Mouse (Mus musculus): ENCODE results near the gene Phykpl. TPM values are rescaled to one million over a fixed set of nuclear protein-coding genes. Genes with fewer than 3 reads are reported as not detected.
A peak's percentile ranks its signal among the peaks of the same experiment; 100 is the strongest.
"Not testable (repeated sequence)": the region's sequence is repeated elsewhere in the genome, so short reads cannot be mapped to it uniquely, and the experiment has no call there.

Gene Phykpl
- polyA plus RNA-seq, 1 experiment from 2014 or later = 16.4 TPM

- WGBS = 11% methylated on average over 15 of the region's 15 CpGs
- Histone ChIP-seq H3K4me3 (replicated peaks) (peak overlapping the region; percentile 99), H3K9ac (peak overlapping the region; percentile 100), H3K4me1 (peaks cover 36% of the 10 kb centered on the region), H3K27ac (peak overlapping the region; percentile 98), H3K4me2 (peak overlapping the region; percentile 75), H3K9me3 (no peaks in the 10 kb centered on the region), H3K36me3 (replicated peaks) (peaks cover 30% of the 10 kb centered on the region), H3K27me3 (no peaks in the 10 kb centered on the region)
- ATAC-seq (ENCODE audit: low FRiP score) = peak; percentile 70; the same call in 1 of the 2 replicates
Measured at GRCm38 (mm10) chr11:51607096-51607738, 22.7 kb downstream of the Phykpl start.

GRCm38 (mm10) chr11:51609266-51609909 lies 24.8 kb downstream of the Phykpl start:
- no peak for ATAC-seq (ENCODE audit: low FRiP score)
- no peak overlapping the region for H3K9ac ChIP-seq
- H3K27me3 ChIP-seq = peaks cover 3% of the 10 kb centered on the region; the same call in 1 of the 2 replicates
- H3K4me1 ChIP-seq = peaks cover 15% of the 10 kb centered on the region
- peaks cover 8% of the 10 kb centered on the region for H3K36me3 ChIP-seq (replicated peaks)
- no peak overlapping the region for H3K4me3 ChIP-seq (replicated peaks)
- WGBS = 86% methylated on average over 3 of the region's 3 CpGs
- no peak overlapping the region for H3K4me2 ChIP-seq
- H3K27ac ChIP-seq = no peak overlapping the region
- H3K9me3 ChIP-seq = no peaks in the 10 kb centered on the region

- H3K4me2 ChIP-seq; ATAC-seq (ENCODE audit: low FRiP score); H3K9me3 ChIP-seq; H3K36me3 ChIP-seq (replicated peaks); H3K27me3 ChIP-seq; H3K4me3 ChIP-seq (replicated peaks); H3K4me1 ChIP-seq; H3K27ac ChIP-seq; H3K9ac ChIP-seq: not testable (repeated sequence)
- 89% methylated on average over 5 of the region's 5 CpGs for WGBS
Measured at GRCm38 (mm10) chr11:51609940-51610339, 25.4 kb downstream of the Phykpl start.

- Histone ChIP-seq H3K4me2 (no peak overlapping the region), H3K27me3 (peaks cover 7% of the 10 kb centered on the region; the same call in 1 of the 2 replicates), H3K36me3 (replicated peaks) (no peaks in the 10 kb centered on the region), H3K4me3 (replicated peaks) (no peak overlapping the region), H3K27ac (no peak overlapping the region), H3K9ac (no peak overlapping the region), H3K9me3 (no peaks in the 10 kb centered on the region), H3K4me1 (peaks cover 10% of the 10 kb centered on the region)
- 80% methylated on average over 8 of the region's 8 CpGs for WGBS
- no peak for ATAC-seq (ENCODE audit: low FRiP score)
Measured at GRCm38 (mm10) chr11:51614256-51614655, 29.7 kb downstream of the Phykpl start.

GRCm38 (mm10) chr11:51615129-51615528 lies 30.6 kb downstream of the Phykpl start:
- 57% methylated on average over 7 of the region's 7 CpGs for WGBS
- Histone ChIP-seq H3K27ac (no peak overlapping the region), H3K9ac (peak overlapping the region; percentile 62), H3K4me3 (replicated peaks) (peak overlapping the region; percentile 29), H3K4me1 (peaks cover 12% of the 10 kb centered on the region), H3K36me3 (replicated peaks) (no peaks in the 10 kb centered on the region), H3K4me2 (peak overlapping the region; percentile 57), H3K27me3 (peaks cover 7% of the 10 kb centered on the region; the same call in 1 of the 2 replicates), H3K9me3 (no peaks in the 10 kb centered on the region)
- no peak for ATAC-seq (ENCODE audit: low FRiP score)

GRCm38 (mm10) chr11:51615601-51616000 lies 31.0 kb downstream of the Phykpl start:
- Histone ChIP-seq H3K4me1 (peaks cover 17% of the 10 kb centered on the region), H3K4me3 (replicated peaks) (peak overlapping the region; percentile 29), H3K27ac (0 out of 2 replicates have a peak overlapping the region, but pooled peaks have one; percentile 31), H3K36me3 (replicated peaks) (no peaks in the 10 kb centered on the region), H3K4me2 (peak overlapping the region; percentile 57), H3K9ac (peak overlapping the region; percentile 62), H3K9me3 (no peaks in the 10 kb centered on the region), H3K27me3 (peaks cover 7% of the 10 kb centered on the region; the same call in 1 of the 2 replicates)
- 0 out of 2 replicates have a peak, but pooled peaks have one; percentile 42 for ATAC-seq (ENCODE audit: low FRiP score)
- 4% methylated on average over 14 of the region's 14 CpGs for WGBS

- H3K4me3 ChIP-seq (replicated peaks); H3K27me3 ChIP-seq; H3K9me3 ChIP-seq; ATAC-seq (ENCODE audit: low FRiP score); H3K36me3 ChIP-seq (replicated peaks); H3K27ac ChIP-seq; H3K9ac ChIP-seq: not testable (repeated sequence)
- Histone ChIP-seq H3K4me2 (peak overlapping the region; percentile 57; the same call in 1 of the 2 replicates), H3K4me1 (peaks cover 22% of the 10 kb centered on the region)
- WGBS = 87% methylated on average over 7 of the region's 7 CpGs
Measured at GRCm38 (mm10) chr11:51616113-51616512, 31.6 kb downstream of the Phykpl start.

- H3K27ac ChIP-seq = no peak overlapping the region
- H3K9ac ChIP-seq = no peak overlapping the region
- H3K4me1 ChIP-seq = peaks cover 27% of the 10 kb centered on the region
- no peak overlapping the region for H3K4me2 ChIP-seq
- peaks cover 7% of the 10 kb centered on the region; the same call in 1 of the 2 replicates for H3K27me3 ChIP-seq
- H3K9me3 ChIP-seq = no peaks in the 10 kb centered on the region
- 7% methylated on average over 4 of the region's 4 CpGs for WGBS
- H3K36me3 ChIP-seq (replicated peaks) = peaks cover 14% of the 10 kb centered on the region
- no peak for ATAC-seq (ENCODE audit: low FRiP score)
- no peak overlapping the region for H3K4me3 ChIP-seq (replicated peaks)
Measured at GRCm38 (mm10) chr11:51617693-51618092, 33.1 kb downstream of the Phykpl start.

GRCm38 (mm10) chr11:51618894-51619408 lies 34.4 kb downstream of the Phykpl start:
- H3K4me3 ChIP-seq (replicated peaks) = peak overlapping the region; percentile 85
- H3K36me3 ChIP-seq (replicated peaks) = peaks cover 27% of the 10 kb centered on the region
- peaks cover 7% of the 10 kb centered on the region; the same call in 1 of the 2 replicates for H3K27me3 ChIP-seq
- H3K9ac ChIP-seq = peak overlapping the region; percentile 72; the same call in 1 of the 2 replicates
- H3K4me1 ChIP-seq = peaks cover 27% of the 10 kb centered on the region
- no peaks in the 10 kb centered on the region for H3K9me3 ChIP-seq
- H3K27ac ChIP-seq = no peak overlapping the region
- H3K4me2 ChIP-seq = peak overlapping the region; percentile 73
- ATAC-seq (ENCODE audit: low FRiP score) = peak; percentile 62
- 44% methylated on average over 8 of the region's 8 CpGs for WGBS

- WGBS = under 1% methylated on average over 51 of the region's 51 CpGs
- peak within 1 kb of the TSS; percentile 85 for H3K4me3 ChIP-seq (replicated peaks)
Measured at GRCm38 (mm10) chr11:51619409-51620060, 35.0 kb downstream of the Phykpl start, which contains the start of gene Nhp2. TSS of gene Nhp2 (plus strand) at chr11:51619735.

GRCm38 (mm10) chr11:51620084-51620483 lies 35.5 kb downstream of the Phykpl start:
- Histone ChIP-seq H3K27ac (no peak overlapping the region), H3K36me3 (replicated peaks) (peaks cover 38% of the 10 kb centered on the region), H3K4me2 (peak overlapping the region; percentile 73), H3K9ac (peak overlapping the region; percentile 72), H3K9me3 (no peaks in the 10 kb centered on the region), H3K4me3 (replicated peaks) (peak overlapping the region; percentile 85), H3K27me3 (no peaks in the 10 kb centered on the region), H3K4me1 (peaks cover 26% of the 10 kb centered on the region)
- ATAC-seq (ENCODE audit: low FRiP score) = no peak
- WGBS = 3% methylated on average over 11 of the region's 11 CpGs

More at GRCm38 (mm10) chr11:51619409-51620060, 35.0 kb downstream of the Phykpl start, which contains the start of gene Nhp2:
- peak; percentile 94 for ATAC-seq (ENCODE audit: low FRiP score)
- H3K27me3 ChIP-seq = peaks cover 3% of the 10 kb centered on the region; the same call in 1 of the 2 replicates
- H3K9me3 ChIP-seq = no peaks in the 10 kb centered on the region
- H3K36me3 ChIP-seq (replicated peaks) = peaks cover 32% of the 10 kb centered on the region
- peaks cover 27% of the 10 kb centered on the region for H3K4me1 ChIP-seq
- peak within 1 kb of the TSS; percentile 72 for H3K9ac ChIP-seq
- H3K27ac ChIP-seq = no peak within 1 kb of the TSS
- peak within 1 kb of the TSS; percentile 73 for H3K4me2 ChIP-seq

- H3K9ac ChIP-seq = peak overlapping the region; percentile 7; the same call in 1 of the 2 replicates
- no peaks in the 10 kb centered on the region for H3K9me3 ChIP-seq
- peaks cover 55% of the 10 kb centered on the region for H3K36me3 ChIP-seq (replicated peaks)
- no peaks in the 10 kb centered on the region for H3K27me3 ChIP-seq
- peaks cover 17% of the 10 kb centered on the region for H3K4me1 ChIP-seq
- H3K27ac ChIP-seq = no peak overlapping the region
- ATAC-seq (ENCODE audit: low FRiP score) = no peak
- WGBS = 88% methylated on average over 2 of the region's 2 CpGs
- H3K4me2 ChIP-seq = no peak overlapping the region
- H3K4me3 ChIP-seq (replicated peaks) = no peak overlapping the region
Measured at GRCm38 (mm10) chr11:51621776-51622175, 37.2 kb downstream of the Phykpl start.
